Mouse (Mus musculus) lung, postnatal 14 days (tissue): ENCODE results near the gene Mal.

Source experiments
- DNase-seq: peaks from one replicate; pipeline ENCODE4 v3.0.0; 2021

Mal gene

GRCm38 (mm10) chr2:127656086-127656720 lies at the start of gene Mal:
Gene Mal (minus strand): TSS chr2:127656695.
- peak; percentile 55 for DNase-seq

- DNase-seq: no peak
Measured at GRCm38 (mm10) chr2:127705267-127705666, 48.8 kb upstream of the Mal start.

- DNase-seq: no peak
Measured at GRCm38 (mm10) chr2:127689239-127689638, 32.7 kb upstream of the Mal start.

GRCm38 (mm10) chr2:127683687-127684331 lies 27.3 kb upstream of the Mal start:
- DNase-seq: peak; percentile 60

- DNase-seq: peak; percentile 44
Measured at GRCm38 (mm10) chr2:127667843-127668506, 11.5 kb upstream of the Mal start.

- no peak for DNase-seq
Measured at GRCm38 (mm10) chr2:127667015-127667414, 10.5 kb upstream of the Mal start.

- no peak for DNase-seq
Measured at GRCm38 (mm10) chr2:127662708-127663107, 6.2 kb upstream of the Mal start.

GRCm38 (mm10) chr2:127655419-127655818 lies 1.1 kb downstream of the Mal start:
- DNase-seq: no peak

DNA sequence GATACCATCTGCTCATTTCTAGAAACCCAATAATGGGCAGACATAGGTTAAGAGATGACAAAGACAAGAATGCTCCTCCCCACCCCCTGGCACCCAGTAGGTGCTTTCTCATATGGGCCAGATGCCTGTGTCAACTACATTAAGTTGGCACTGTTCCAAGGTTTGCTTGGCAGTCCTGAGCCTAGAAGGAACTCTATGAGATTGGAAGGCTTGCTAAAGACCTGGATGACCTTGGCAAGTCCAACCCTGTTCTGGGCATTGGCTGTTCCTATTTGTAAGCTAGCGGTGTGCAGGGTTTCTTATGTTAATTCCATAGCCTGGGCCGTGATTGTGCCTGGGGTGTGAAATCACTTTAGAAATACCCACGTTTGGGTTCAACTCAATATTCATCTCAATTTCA lies 1.7 kb downstream of the Mal start:
- no peak for DNase-seq

- DNase-seq: no peak
Measured at GRCm38 (mm10) chr2:127652805-127653204, 3.7 kb downstream of the Mal start.

DNA sequence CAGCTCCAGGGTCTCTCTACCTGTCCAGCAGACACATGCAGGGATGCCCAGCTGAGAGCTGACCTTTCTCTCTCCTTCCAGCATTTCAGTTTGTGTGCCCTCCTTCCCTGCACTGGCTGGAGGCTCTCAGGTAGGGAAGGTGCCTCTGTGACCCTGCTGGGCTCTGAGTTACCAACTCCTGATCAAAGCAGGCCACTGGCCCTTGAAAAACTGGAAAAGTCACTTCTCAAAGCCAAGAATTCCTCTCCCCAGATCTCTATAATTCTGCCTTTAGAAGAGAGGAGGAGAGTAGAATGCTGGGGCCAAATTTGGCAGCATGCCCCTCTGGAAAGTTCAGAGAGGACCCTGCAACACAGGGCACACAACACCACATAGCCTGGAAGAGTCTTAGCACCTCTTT lies 4.2 kb downstream of the Mal start:
- DNase-seq: peak; percentile 24

DNA sequence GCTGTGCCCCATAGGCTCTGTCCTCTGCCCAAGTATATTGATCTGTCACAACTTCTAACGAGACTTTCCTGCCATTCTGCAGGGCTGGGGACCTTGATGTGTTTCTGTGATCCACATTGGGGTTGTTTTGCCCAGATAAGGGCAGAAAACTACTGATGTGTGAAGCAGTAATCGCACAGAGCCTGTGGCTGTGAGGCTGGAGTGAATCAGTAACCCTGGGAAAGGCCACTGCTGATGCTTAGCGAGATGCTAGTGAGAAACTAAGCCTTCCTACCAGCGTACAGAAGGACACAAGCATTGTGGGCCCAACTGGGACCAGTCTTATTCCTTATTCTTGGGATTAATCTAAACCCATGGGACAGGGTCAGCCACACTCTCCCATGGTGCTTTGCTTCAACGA lies 4.9 kb downstream of the Mal start:
- no peak for DNase-seq

DNA sequence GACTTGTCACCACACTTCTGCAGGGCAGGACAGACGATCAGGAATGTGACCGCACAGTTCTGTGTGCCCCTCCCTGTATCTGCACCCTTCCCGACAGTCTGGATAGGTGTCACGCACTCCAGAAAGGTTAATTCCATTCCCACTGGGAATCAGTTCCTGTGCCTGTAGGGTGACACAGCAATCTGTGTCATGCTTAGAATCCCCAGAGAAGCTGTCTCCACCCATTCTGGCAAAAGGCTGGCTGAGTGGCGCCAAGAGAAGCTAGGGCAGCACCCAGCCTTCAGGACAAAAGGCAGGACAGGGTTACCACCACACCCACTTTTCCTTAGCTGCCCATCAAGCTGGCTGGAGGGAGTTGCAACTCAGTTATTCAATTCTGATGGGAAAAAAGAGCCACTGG lies 6.6 kb downstream of the Mal start:
- DNase-seq: no peak

GRCm38 (mm10) chr2:127648145-127648544 lies 8.3 kb downstream of the Mal start:
- no peak for DNase-seq

DNA sequence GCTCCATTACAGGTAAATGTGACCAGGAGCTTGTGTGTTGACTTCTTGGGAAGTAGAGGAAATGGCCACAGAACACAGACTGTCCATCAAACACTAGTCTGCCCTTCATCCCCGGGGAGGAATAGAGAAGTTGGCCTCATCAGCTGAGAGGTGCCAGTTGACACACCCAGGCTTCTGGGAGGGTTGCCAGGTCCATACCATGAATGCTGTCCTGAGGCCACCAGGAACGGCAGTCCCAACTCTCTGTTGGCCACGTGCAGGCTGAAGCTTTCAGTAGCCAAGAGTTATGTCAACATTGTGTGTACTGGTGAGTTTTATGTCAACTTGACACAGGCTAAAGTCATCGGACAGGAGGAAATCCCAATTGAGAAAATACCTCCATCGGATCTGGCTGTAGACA lies 9.6 kb downstream of the Mal start:
- no peak for DNase-seq

- no peak for DNase-seq
Measured at GRCm38 (mm10) chr2:127643728-127644704, 12.5 kb downstream of the Mal start.

DNA sequence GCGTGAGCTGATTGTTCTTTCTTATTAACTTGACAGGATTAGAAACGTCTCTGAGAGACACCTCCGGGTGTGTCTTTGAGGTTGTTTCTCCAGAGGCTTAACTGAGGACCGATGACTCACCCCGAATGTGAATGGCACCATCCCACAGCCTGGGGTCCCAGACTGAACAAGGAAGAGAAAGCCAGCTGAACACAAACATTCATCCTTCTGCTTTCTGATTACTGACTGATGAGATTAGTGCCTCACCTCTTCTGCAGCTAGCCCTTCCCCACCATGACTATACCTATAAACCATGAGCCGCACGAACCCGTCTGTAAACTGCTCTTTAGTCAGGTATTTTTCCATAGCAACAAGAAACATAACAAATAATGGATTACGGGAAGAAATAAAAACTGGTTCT lies 17.5 kb downstream of the Mal start:
- DNase-seq: no peak

GRCm38 (mm10) chr2:127635581-127635980 lies 20.9 kb downstream of the Mal start:
- DNase-seq: no peak

GRCm38 (mm10) chr2:127632601-127633000 lies 23.9 kb downstream of the Mal start:
- no peak for DNase-seq

DNA sequence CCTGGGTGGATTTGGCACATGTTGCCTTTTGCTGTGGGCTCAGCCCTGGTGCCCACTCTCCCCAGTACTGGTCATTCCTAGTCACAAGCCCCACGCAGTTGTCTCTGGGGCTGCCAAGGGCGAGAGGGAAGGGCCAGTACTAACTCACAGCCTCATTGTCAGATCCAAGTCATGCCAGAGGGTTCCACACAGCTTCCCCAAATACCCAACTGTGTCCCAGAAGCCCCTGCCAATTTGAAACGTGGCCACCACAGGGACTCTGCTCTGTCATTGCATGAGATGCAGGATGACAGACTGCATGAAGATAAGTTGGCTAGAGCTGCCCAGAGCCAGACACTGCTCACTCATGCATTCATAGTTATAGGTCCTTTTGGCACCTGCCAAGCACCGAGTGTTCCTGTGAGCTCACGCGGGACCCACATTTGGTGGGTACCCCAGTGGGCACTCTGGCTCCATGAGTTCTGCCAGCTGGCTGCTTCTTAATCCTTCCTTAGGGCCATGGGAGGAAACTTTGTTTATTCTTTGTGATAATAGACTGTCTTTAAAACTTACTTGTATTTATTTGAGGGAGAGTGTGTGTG lies 28.4 kb downstream of the Mal start:
- no peak for DNase-seq

- DNase-seq: no peak
Measured at GRCm38 (mm10) chr2:127627354-127627753, 29.1 kb downstream of the Mal start.

GRCm38 (mm10) chr2:127625659-127626058 lies 30.8 kb downstream of the Mal start:
- no peak for DNase-seq

- no peak for DNase-seq
Measured at GRCm38 (mm10) chr2:127624786-127625185, 31.7 kb downstream of the Mal start.
